Mouse (Mus musculus): Measurements from ENCODE around the gene Hspa8. TPM values are rescaled to one million over a fixed set of nuclear protein-coding genes. Genes with fewer than 3 reads are reported as not detected.
A peak's percentile ranks its signal among the peaks of the same experiment; 100 is the strongest.

The Hspa8 gene
- 2,147 and 3,036 TPM in 2 replicates for polyA plus RNA-seq (2014; fragmentation: Nextera tagmentation; extraction: Ambion mirVana)

GRCm38 (mm10) chr9:40800675-40801612 is at the start of gene Hspa8:
TSS of gene Hspa8 (plus strand) at chr9:40800984.
- H3K4me1 ChIP-seq (ENCODE audit: control insufficient read depth, insufficient read depth, low read length) = peaks cover 21% of the 10 kb centered on the region; the same call in 1 of the 2 replicates
- no peaks in the 10 kb centered on the region for H3K9me3 ChIP-seq (ENCODE audit: control insufficient read depth, low read length)
- H3K36me3 ChIP-seq (ENCODE audit: control insufficient read depth, insufficient read depth, low read length) = peaks cover 32% of the 10 kb centered on the region
- H3K27ac ChIP-seq (ENCODE audit: low read depth, low read length) = peak within 1 kb of the TSS; percentile 99
- peak within 1 kb of the TSS; percentile 70 for H3K4me2 ChIP-seq (replicated peaks; ENCODE audit: low read depth, low read length)
- WGBS = under 1% methylated on average over 72 of the region's 83 CpGs
- peak within 1 kb of the TSS; percentile 100 for H3K9ac ChIP-seq (ENCODE audit: low read depth, low read length)
- H3K27me3 ChIP-seq (ENCODE audit: control insufficient read depth, insufficient read depth, low read length) = no peaks in the 10 kb centered on the region
- peak within 1 kb of the TSS; percentile 97 for H3K4me3 ChIP-seq (ENCODE audit: low read length)
- peak; percentile 97 for ATAC-seq (ENCODE audit: low FRiP score, low TSS enrichment)

GRCm38 (mm10) chr9:40751749-40752148 is 49.0 kb upstream of the Hspa8 start:
- Histone ChIP-seq H3K36me3 (ENCODE audit: control insufficient read depth, insufficient read depth, low read length) (no peaks in the 10 kb centered on the region), H3K9me3 (ENCODE audit: control insufficient read depth, low read length) (no peaks in the 10 kb centered on the region), H3K27ac (ENCODE audit: low read depth, low read length) (no peak overlapping the region), H3K27me3 (ENCODE audit: control insufficient read depth, insufficient read depth, low read length) (no peaks in the 10 kb centered on the region), H3K9ac (ENCODE audit: low read depth, low read length) (no peak overlapping the region), H3K4me1 (ENCODE audit: control insufficient read depth, insufficient read depth, low read length) (peaks cover 6% of the 10 kb centered on the region; the same call in 1 of the 2 replicates), H3K4me3 (ENCODE audit: low read length) (no peak overlapping the region), H3K4me2 (replicated peaks; ENCODE audit: low read depth, low read length) (no peak overlapping the region)
- 21% methylated on average over 3 of the region's 3 CpGs for WGBS
- peak; percentile 34; the same call in 1 of the 2 replicates for ATAC-seq (ENCODE audit: low FRiP score, low TSS enrichment)

GRCm38 (mm10) chr9:40756401-40756800 is 44.4 kb upstream of the Hspa8 start:
- Histone ChIP-seq H3K9ac (ENCODE audit: low read depth, low read length) (no peak overlapping the region), H3K27ac (ENCODE audit: low read depth, low read length) (no peak overlapping the region), H3K36me3 (ENCODE audit: control insufficient read depth, insufficient read depth, low read length) (peaks cover 7% of the 10 kb centered on the region; the same call in 1 of the 2 replicates), H3K4me2 (replicated peaks; ENCODE audit: low read depth, low read length) (0 out of 2 replicates have a peak overlapping the region, but pooled peaks have one; percentile 50), H3K9me3 (ENCODE audit: control insufficient read depth, low read length) (no peaks in the 10 kb centered on the region), H3K4me3 (ENCODE audit: low read length) (no peak overlapping the region), H3K27me3 (ENCODE audit: control insufficient read depth, insufficient read depth, low read length) (no peaks in the 10 kb centered on the region), H3K4me1 (ENCODE audit: control insufficient read depth, insufficient read depth, low read length) (peaks cover 16% of the 10 kb centered on the region)
- ATAC-seq (ENCODE audit: low FRiP score, low TSS enrichment) = peak; percentile 13; the same call in 1 of the 2 replicates
- WGBS = 17% methylated on average over 4 of the region's 4 CpGs

- Histone ChIP-seq H3K36me3 (ENCODE audit: control insufficient read depth, insufficient read depth, low read length) (peaks cover 8% of the 10 kb centered on the region; the same call in 1 of the 2 replicates), H3K9ac (ENCODE audit: low read depth, low read length) (peak overlapping the region; percentile 42), H3K27ac (ENCODE audit: low read depth, low read length) (no peak overlapping the region), H3K9me3 (ENCODE audit: control insufficient read depth, low read length) (no peaks in the 10 kb centered on the region), H3K4me1 (ENCODE audit: control insufficient read depth, insufficient read depth, low read length) (peaks cover 16% of the 10 kb centered on the region), H3K4me2 (replicated peaks; ENCODE audit: low read depth, low read length) (peak overlapping the region; percentile 50), H3K4me3 (ENCODE audit: low read length) (peak overlapping the region; percentile 29), H3K27me3 (ENCODE audit: control insufficient read depth, insufficient read depth, low read length) (no peaks in the 10 kb centered on the region)
- 26% methylated on average over 12 of the region's 12 CpGs for WGBS
- peak; percentile 76 for ATAC-seq (ENCODE audit: low FRiP score, low TSS enrichment)
These were observed 43.6 kb upstream of the Hspa8 start for GRCm38 (mm10) chr9:40757105-40757626.

GRCm38 (mm10) chr9:40757685-40758270 is 43.0 kb upstream of the Hspa8 start:
- Histone ChIP-seq H3K4me3 (ENCODE audit: low read length) (peak overlapping the region; percentile 29), H3K27me3 (ENCODE audit: control insufficient read depth, insufficient read depth, low read length) (no peaks in the 10 kb centered on the region), H3K9ac (ENCODE audit: low read depth, low read length) (peak overlapping the region; percentile 42; the same call in 1 of the 2 replicates), H3K36me3 (ENCODE audit: control insufficient read depth, insufficient read depth, low read length) (peaks cover 8% of the 10 kb centered on the region; the same call in 1 of the 2 replicates), H3K4me2 (replicated peaks; ENCODE audit: low read depth, low read length) (peak overlapping the region; percentile 50), H3K4me1 (ENCODE audit: control insufficient read depth, insufficient read depth, low read length) (peaks cover 16% of the 10 kb centered on the region), H3K9me3 (ENCODE audit: control insufficient read depth, low read length) (no peaks in the 10 kb centered on the region), H3K27ac (ENCODE audit: low read depth, low read length) (peak overlapping the region; percentile 62; the same call in 1 of the 2 replicates)
- WGBS = 12% methylated on average over 20 of the region's 22 CpGs
- peak; percentile 90 for ATAC-seq (ENCODE audit: low FRiP score, low TSS enrichment)

- Histone ChIP-seq H3K9me3 (ENCODE audit: control insufficient read depth, low read length) (no peaks in the 10 kb centered on the region), H3K4me3 (ENCODE audit: low read length) (no peak overlapping the region), H3K36me3 (ENCODE audit: control insufficient read depth, insufficient read depth, low read length) (peaks cover 14% of the 10 kb centered on the region; the same call in 1 of the 2 replicates), H3K4me2 (replicated peaks; ENCODE audit: low read depth, low read length) (no peak overlapping the region), H3K4me1 (ENCODE audit: control insufficient read depth, insufficient read depth, low read length) (peaks cover 5% of the 10 kb centered on the region), H3K27ac (ENCODE audit: low read depth, low read length) (no peak overlapping the region), H3K27me3 (ENCODE audit: control insufficient read depth, insufficient read depth, low read length) (no peaks in the 10 kb centered on the region), H3K9ac (ENCODE audit: low read depth, low read length) (no peak overlapping the region)
- WGBS = 90% methylated on average over 6 of the region's 6 CpGs
- ATAC-seq (ENCODE audit: low FRiP score, low TSS enrichment) = no peak
These were observed 38.4 kb upstream of the Hspa8 start for GRCm38 (mm10) chr9:40762354-40762753.

GRCm38 (mm10) chr9:40764887-40765580 is 35.8 kb upstream of the Hspa8 start:
- no peak overlapping the region for H3K9ac ChIP-seq (ENCODE audit: low read depth, low read length)
- H3K4me3 ChIP-seq (ENCODE audit: low read length) = no peak overlapping the region
- no peaks in the 10 kb centered on the region for H3K27me3 ChIP-seq (ENCODE audit: control insufficient read depth, insufficient read depth, low read length)
- no peak overlapping the region for H3K4me2 ChIP-seq (replicated peaks; ENCODE audit: low read depth, low read length)
- H3K4me1 ChIP-seq (ENCODE audit: control insufficient read depth, insufficient read depth, low read length) = 0 out of 2 replicates have a peak, but pooled peaks cover 1% of the 10 kb centered on the region
- H3K9me3 ChIP-seq (ENCODE audit: control insufficient read depth, low read length) = no peaks in the 10 kb centered on the region
- WGBS = 86% methylated on average over 8 of the region's 9 CpGs
- H3K27ac ChIP-seq (ENCODE audit: low read depth, low read length) = no peak overlapping the region
- peaks cover 14% of the 10 kb centered on the region; the same call in 1 of the 2 replicates for H3K36me3 ChIP-seq (ENCODE audit: control insufficient read depth, insufficient read depth, low read length)
- ATAC-seq (ENCODE audit: low FRiP score, low TSS enrichment) = no peak

GRCm38 (mm10) chr9:40765581-40765940 is 35.2 kb upstream of the Hspa8 start:
- no peak overlapping the region for H3K9ac ChIP-seq (ENCODE audit: low read depth, low read length)
- H3K4me2 ChIP-seq (replicated peaks; ENCODE audit: low read depth, low read length) = no peak overlapping the region
- H3K27me3 ChIP-seq (ENCODE audit: control insufficient read depth, insufficient read depth, low read length) = no peaks in the 10 kb centered on the region
- H3K9me3 ChIP-seq (ENCODE audit: control insufficient read depth, low read length) = no peaks in the 10 kb centered on the region
- H3K36me3 ChIP-seq (ENCODE audit: control insufficient read depth, insufficient read depth, low read length) = peaks cover 14% of the 10 kb centered on the region; the same call in 1 of the 2 replicates
- WGBS = 62% methylated on average over 12 of the region's 12 CpGs
- H3K4me3 ChIP-seq (ENCODE audit: low read length) = no peak overlapping the region
- no peak for ATAC-seq (ENCODE audit: low FRiP score, low TSS enrichment)
- no peak overlapping the region for H3K27ac ChIP-seq (ENCODE audit: low read depth, low read length)
- H3K4me1 ChIP-seq (ENCODE audit: control insufficient read depth, insufficient read depth, low read length) = 0 out of 2 replicates have a peak, but pooled peaks cover 4% of the 10 kb centered on the region
